Mouse (Mus musculus): ENCODE measurements at regions not wholly inside any gene's neighbourhood (a gene's known extent, or its start where the extent isn't known, plus 50 kb on each side); places are given as distances from the start of the nearest gene placed in this dataset.
A peak's percentile ranks its signal among the peaks of the same experiment; 100 is the strongest.

- no peak for DNase-seq (ENCODE audit: low read depth, low spot score)
Measured at GRCm38 (mm10) chr17:85844486-85844885, 156.4 kb upstream of the Six2 start.

GRCm38 (mm10) chr17:85823036-85823435 lies 135.0 kb upstream of the Six2 start:
- DNase-seq (ENCODE audit: low read depth, low spot score): no peak

- no peak for DNase-seq (ENCODE audit: low read depth, low spot score)
Measured at GRCm38 (mm10) chr17:85821861-85822260, 133.8 kb upstream of the Six2 start.

- DNase-seq (ENCODE audit: low read depth, low spot score): no peak
Measured at GRCm38 (mm10) chr17:85818098-85818855, 130.2 kb upstream of the Six2 start.

GRCm38 (mm10) chr17:85816521-85816920 lies 128.4 kb upstream of the Six2 start:
- no peak for DNase-seq (ENCODE audit: low read depth, low spot score)

GRCm38 (mm10) chr17:85816056-85816455 lies 128.0 kb upstream of the Six2 start:
- DNase-seq (ENCODE audit: low read depth, low spot score): no peak

GRCm38 (mm10) chr17:85808580-85808979 lies 120.5 kb upstream of the Six2 start:
- DNase-seq (ENCODE audit: low read depth, low spot score): no peak

GRCm38 (mm10) chr17:85805726-85806359 lies 117.8 kb upstream of the Six2 start:
- no peak for DNase-seq (ENCODE audit: low read depth, low spot score)

GRCm38 (mm10) chr17:85804631-85805030 lies 116.6 kb upstream of the Six2 start:
- DNase-seq (ENCODE audit: low read depth, low spot score): no peak

- DNase-seq (ENCODE audit: low read depth, low spot score): no peak
Measured at GRCm38 (mm10) chr17:85801734-85802133, 113.7 kb upstream of the Six2 start.

- no peak for DNase-seq (ENCODE audit: low read depth, low spot score)
Measured at GRCm38 (mm10) chr17:85801079-85801605, 113.1 kb upstream of the Six2 start.

GRCm38 (mm10) chr17:85800357-85801078 lies 112.4 kb upstream of the Six2 start:
- no peak for DNase-seq (ENCODE audit: low read depth, low spot score)

- no peak for DNase-seq (ENCODE audit: low read depth, low spot score)
Measured at GRCm38 (mm10) chr17:85799865-85800356, 111.8 kb upstream of the Six2 start.

GRCm38 (mm10) chr17:85799081-85799864 lies 111.2 kb upstream of the Six2 start:
- DNase-seq (ENCODE audit: low read depth, low spot score): no peak

GRCm38 (mm10) chr17:85797755-85798154 lies 109.7 kb upstream of the Six2 start:
- DNase-seq (ENCODE audit: low read depth, low spot score): no peak

GRCm38 (mm10) chr17:85795820-85796219 lies 107.7 kb upstream of the Six2 start:
- no peak for DNase-seq (ENCODE audit: low read depth, low spot score)

GRCm38 (mm10) chr17:85785625-85786294 lies 97.7 kb upstream of the Six2 start:
- no peak for DNase-seq (ENCODE audit: low read depth, low spot score)

- no peak for DNase-seq (ENCODE audit: low read depth, low spot score)
Measured at GRCm38 (mm10) chr17:85780477-85780876, 92.4 kb upstream of the Six2 start.

GRCm38 (mm10) chr17:85776876-85777275 lies 88.8 kb upstream of the Six2 start:
- peak; percentile 72 for DNase-seq (ENCODE audit: low read depth, low spot score)

GRCm38 (mm10) chr17:85768341-85768740 lies 80.3 kb upstream of the Six2 start:
- DNase-seq (ENCODE audit: low read depth, low spot score): no peak
